Mouse (Mus musculus) thymus, postnatal 0 days (tissue): ENCODE data around the gene Tmem220. TPM values are rescaled to one million over a fixed set of nuclear protein-coding genes. Genes with fewer than 3 reads are reported as not detected.
"Not testable (repeated sequence)": the region's sequence is repeated elsewhere in the genome, so short reads cannot be mapped to it uniquely, and the experiment has no call there.

ENCODE experiments used
- DNase-seq: peaks from one replicate; pipeline ENCODE4 v3.0.0-alpha.2; 2015; ENCODE audit warnings: low spot score
- polyA plus RNA-seq: library from polyadenylated mRNA; unstranded; fragments of >200 nt; fragmentation: Nextera tagmentation; extraction: Ambion mirVana; gene quantifications from 2 replicates; pipeline ENCODE4 v1.2.1, GENCODE M21; 2015

Tmem220 gene
- polyA plus RNA-seq, 1 experiment from 2014 or later = 0.60 TPM

- DNase-seq = no peak
Observed at GRCm38 (mm10) chr11:67017801-67018591, 7.0 kb upstream of the Tmem220 start.

- no peak for DNase-seq
Observed at GRCm38 (mm10) chr11:67019711-67020475, 5.1 kb upstream of the Tmem220 start.

- DNase-seq = peak; percentile 59
Observed at GRCm38 (mm10) chr11:67020948-67021347, 4.0 kb upstream of the Tmem220 start.

GRCm38 (mm10) chr11:67022354-67023115, 2.4 kb upstream of the Tmem220 start:
- no peak for DNase-seq

- not testable (repeated sequence) for DNase-seq
Observed at GRCm38 (mm10) chr11:67023191-67023590, 1.8 kb upstream of the Tmem220 start.

GRCm38 (mm10) chr11:67023802-67024340, 1.1 kb upstream of the Tmem220 start:
- no peak for DNase-seq

- no peak for DNase-seq
Observed at GRCm38 (mm10) chr11:67030904-67031602, 6.1 kb downstream of the Tmem220 start.

GRCm38 (mm10) chr11:67031603-67031915, 6.6 kb downstream of the Tmem220 start:
- DNase-seq = no peak

- DNase-seq = no peak
Observed at GRCm38 (mm10) chr11:67034775-67035485, 10.0 kb downstream of the Tmem220 start.

- DNase-seq = no peak
Observed at GRCm38 (mm10) chr11:67036229-67036628, 11.3 kb downstream of the Tmem220 start.

- no peak for DNase-seq
Observed at GRCm38 (mm10) chr11:67036892-67037291, 11.9 kb downstream of the Tmem220 start.

- DNase-seq = no peak
Observed at GRCm38 (mm10) chr11:67039799-67040198, 14.8 kb downstream of the Tmem220 start.

- DNase-seq = no peak
Observed at GRCm38 (mm10) chr11:67040483-67040882, 15.5 kb downstream of the Tmem220 start.

- no peak for DNase-seq
Observed at GRCm38 (mm10) chr11:67043007-67043406, 18.1 kb downstream of the Tmem220 start.

- DNase-seq = no peak
Observed at GRCm38 (mm10) chr11:67044959-67045358, 20.0 kb downstream of the Tmem220 start.

GRCm38 (mm10) chr11:67047199-67047598, 22.2 kb downstream of the Tmem220 start:
- DNase-seq = no peak

GRCm38 (mm10) chr11:67048496-67048895, 23.5 kb downstream of the Tmem220 start:
- DNase-seq = no peak

GRCm38 (mm10) chr11:67049256-67049655, 24.3 kb downstream of the Tmem220 start:
- DNase-seq = no peak

GRCm38 (mm10) chr11:67051676-67052320, 26.8 kb downstream of the Tmem220 start:
- DNase-seq = no peak
